Mouse (Mus musculus) midbrain, embryonic 14.5 days (tissue): ENCODE results near the gene Pcyt1b. TPM values are rescaled to one million over a fixed set of nuclear protein-coding genes. Genes with fewer than 3 reads are reported as not detected.
A peak's percentile ranks its signal among the peaks of the same experiment; 100 is the strongest.

Experiments used
- ATAC-seq: fragments of 200-750 bp; cut with Nextera tagmentation; 2 replicates; pipeline ENCODE4 v1.8.0; 2017; ENCODE audit warnings: moderate number of reproducible peaks, moderate library complexity; ENCODE audit not compliant: low FRiP score, low TSS enrichment
- DNase-seq: peaks from one replicate; pipeline ENCODE4 v3.0.0-alpha.2; 2015
- H3K27ac ChIP-seq: fragments of 300-500 bp; sonication (generic); replicated peaks from 2 replicates; pipeline ENCODE4 v1.5.1; 2014; ENCODE audit warnings: mild to moderate bottlenecking, low read depth, low read length, moderate library complexity
- H3K27me3 ChIP-seq: fragments of 300-500 bp; sonication (generic); 2 replicates; pipeline ENCODE4 v1.6.1; 2014; ENCODE audit warnings: low read length, control low read depth, mixed read lengths; ENCODE audit not compliant: control insufficient read depth, insufficient read depth
- H3K36me3 ChIP-seq: fragments of 300-500 bp; sonication (generic); 2 replicates; pipeline ENCODE4 v1.6.1; 2014; ENCODE audit warnings: low read length, control low read depth; ENCODE audit not compliant: control insufficient read depth, insufficient read depth
- H3K4me1 ChIP-seq: fragments of 300-500 bp; sonication (generic); 2 replicates; pipeline ENCODE4 v1.6.1; 2014; ENCODE audit warnings: mild to moderate bottlenecking, antibody characterized with exemption, low read length, control low read depth; ENCODE audit not compliant: control insufficient read depth, insufficient read depth
- H3K4me2 ChIP-seq: fragments of 300-500 bp; sonication (generic); 2 replicates; pipeline ENCODE4 v1.6.1; 2014; ENCODE audit warnings: mild to moderate bottlenecking, low read length, moderate library complexity
- H3K4me3 ChIP-seq: fragments of 300-500 bp; sonication (generic); replicated peaks from 2 replicates; pipeline ENCODE4 v1.5.1; 2014; ENCODE audit warnings: low read depth, low read length
- H3K9ac ChIP-seq: fragments of 300-500 bp; sonication (generic); replicated peaks from 2 replicates; pipeline ENCODE4 v1.6.1; 2014; ENCODE audit warnings: mild to moderate bottlenecking, low read length, moderate library complexity
- H3K9me3 ChIP-seq: fragments of 300-500 bp; sonication (generic); 2 replicates; pipeline ENCODE4 v1.6.1; 2016; ENCODE audit warnings: low read length, control low read depth, mixed read lengths; ENCODE audit not compliant: control insufficient read depth
- WGBS: fragments of 180-500 bp; shearing (Covaris S2); extraction: QIAGEN DNeasy Blood & Tissue Kit; methylation state at CpG from one replicate; pipeline ENCODE4 v1.1.7; 2014; 5-methylcytosine and 5-hydroxymethylcytosine counted together
- polyA plus RNA-seq: library from polyadenylated mRNA; unstranded; fragments of >200 nt; fragmentation: Nextera tagmentation; extraction: Ambion mirVana; gene quantifications from 2 replicates; pipeline ENCODE4 v1.2.1, GENCODE M21; 2014

The Pcyt1b gene
- polyA plus RNA-seq, 1 experiment from 2014 or later, result 19.3 TPM

- no peak overlapping the region for H3K4me2 ChIP-seq
- WGBS, result 80% methylated on average over 11 of the region's 11 CpGs
- H3K4me1 ChIP-seq, result no peaks in the 10 kb centered on the region
- H3K4me3 ChIP-seq, result no peak overlapping the region
- no peaks in the 10 kb centered on the region for H3K9me3 ChIP-seq
- H3K27ac ChIP-seq, result no peak overlapping the region
- no peaks in the 10 kb centered on the region for H3K36me3 ChIP-seq
- H3K27me3 ChIP-seq, result no peaks in the 10 kb centered on the region
- no peak for DNase-seq
- no peak overlapping the region for H3K9ac ChIP-seq
- ATAC-seq, result no peak
Observed at GRCm38 (mm10) chrX:93755210-93755842, 100.7 kb downstream of the Pcyt1b start.

- H3K4me2 ChIP-seq, result no peak overlapping the region
- H3K27me3 ChIP-seq, result no peaks in the 10 kb centered on the region
- no peak overlapping the region for H3K9ac ChIP-seq
- H3K9me3 ChIP-seq, result no peaks in the 10 kb centered on the region
- no peaks in the 10 kb centered on the region for H3K4me1 ChIP-seq
- no peak overlapping the region for H3K27ac ChIP-seq
- WGBS, result 63% methylated on average over 7 of the region's 7 CpGs
- H3K36me3 ChIP-seq, result no peaks in the 10 kb centered on the region
- no peak for ATAC-seq
- no peak overlapping the region for H3K4me3 ChIP-seq
- DNase-seq, result peak; percentile 9
Observed at GRCm38 (mm10) chrX:93756867-93757455, 102.3 kb downstream of the Pcyt1b start.

GRCm38 (mm10) chrX:93760770-93761169 lies 106.1 kb downstream of the Pcyt1b start:
- Histone ChIP-seq H3K36me3 (no peaks in the 10 kb centered on the region), H3K27me3 (no peaks in the 10 kb centered on the region), H3K4me2 (no peak overlapping the region), H3K9ac (no peak overlapping the region), H3K9me3 (no peaks in the 10 kb centered on the region), H3K4me1 (no peaks in the 10 kb centered on the region), H3K27ac (no peak overlapping the region), H3K4me3 (no peak overlapping the region)
- DNase-seq (no peak), ATAC-seq (no peak)
- 87% methylated on average over 3 of the region's 3 CpGs for WGBS

GRCm38 (mm10) chrX:93789562-93789961 lies 134.9 kb downstream of the Pcyt1b start:
- ATAC-seq (no peak), DNase-seq (no peak)
- Histone ChIP-seq H3K36me3 (no peaks in the 10 kb centered on the region), H3K9me3 (no peaks in the 10 kb centered on the region), H3K4me2 (no peak overlapping the region), H3K27ac (no peak overlapping the region), H3K4me3 (no peak overlapping the region), H3K27me3 (no peaks in the 10 kb centered on the region), H3K9ac (no peak overlapping the region), H3K4me1 (no peaks in the 10 kb centered on the region)
- WGBS, result 82% methylated on average over 1 of the region's 1 CpGs

GRCm38 (mm10) chrX:93793168-93793567 lies 138.5 kb downstream of the Pcyt1b start:
- no peak for ATAC-seq
- Histone ChIP-seq H3K9me3 (no peaks in the 10 kb centered on the region), H3K9ac (no peak overlapping the region), H3K4me2 (no peak overlapping the region), H3K4me3 (no peak overlapping the region), H3K4me1 (no peaks in the 10 kb centered on the region), H3K27ac (no peak overlapping the region), H3K27me3 (no peaks in the 10 kb centered on the region), H3K36me3 (no peaks in the 10 kb centered on the region)
- peak; percentile 13 for DNase-seq

Other genes starting within 250 kb of the Pcyt1b start
- 5.0 and 6.4 TPM in 2 replicates for gene Pola1, start 22.7 kb upstream of the Pcyt1b start, polyA plus RNA-seq
- 19.0 and 25.8 TPM in 2 replicates for gene Pdk3, start 177.3 kb downstream of the Pcyt1b start, polyA plus RNA-seq